Mouse (Mus musculus) gastrocnemius, postnatal 25 days (tissue): ENCODE measurements around the gene Ints14. TPM values are rescaled to one million over a fixed set of nuclear protein-coding genes. Genes with fewer than 3 reads are reported as not detected.
"Not testable (repeated sequence)": the region's sequence is repeated elsewhere in the genome, so short reads cannot be mapped to it uniquely, and the experiment has no call there.

Experiments used
- DNase-seq: peaks from one replicate; pipeline ENCODE4 v3.0.0; 2022
- total RNA-seq, 2 experiments: library from RNA; stranded (reverse); gene quantifications; 1 replicate in 1 of 2; 2 replicates in 1 of 2; pipeline ENCODE4 v1.2.3; 2021

Gene Ints14
- total RNA-seq, 2 experiments from 2014 or later, result 15.3 to 17.8 TPM

GRCm38 (mm10) chr9:64952055-64952454 lies 8.7 kb upstream of the Ints14 start:
- DNase-seq, result no peak

- no peak for DNase-seq
Observed at GRCm38 (mm10) chr9:64953190-64953589, 7.5 kb upstream of the Ints14 start.

GRCm38 (mm10) chr9:64956337-64956736 lies 4.4 kb upstream of the Ints14 start:
- DNase-seq, result no peak

- DNase-seq, result no peak
Observed at GRCm38 (mm10) chr9:64957276-64957675, 3.4 kb upstream of the Ints14 start.

GRCm38 (mm10) chr9:64960978-64961320 lies 244 bp downstream of the Ints14 start:
- DNase-seq, result no peak

- no peak for DNase-seq
Observed at GRCm38 (mm10) chr9:64980548-64980947, 19.8 kb downstream of the Ints14 start.

GRCm38 (mm10) chr9:64981904-64982303 lies 21.2 kb downstream of the Ints14 start:
- DNase-seq, result no peak

GRCm38 (mm10) chr9:64985037-64985794 lies 24.5 kb downstream of the Ints14 start:
- no peak for DNase-seq

- no peak for DNase-seq
Observed at GRCm38 (mm10) chr9:64985807-64986206, 25.1 kb downstream of the Ints14 start.

GRCm38 (mm10) chr9:64987651-64988050 lies 26.9 kb downstream of the Ints14 start:
- no peak for DNase-seq

- DNase-seq, result no peak
Observed at GRCm38 (mm10) chr9:64988443-64988842, 27.7 kb downstream of the Ints14 start.

GRCm38 (mm10) chr9:64990291-64990690 lies 29.6 kb downstream of the Ints14 start:
- no peak for DNase-seq

GRCm38 (mm10) chr9:64995464-64995863 lies 34.8 kb downstream of the Ints14 start:
- DNase-seq, result not testable (repeated sequence)

GRCm38 (mm10) chr9:65001481-65001880 lies 40.8 kb downstream of the Ints14 start:
- DNase-seq, result no peak

- peak; percentile 39 for DNase-seq
Observed at GRCm38 (mm10) chr9:65005737-65006136, 45.0 kb downstream of the Ints14 start.

- no peak for DNase-seq
Observed at GRCm38 (mm10) chr9:65010632-65011031, 49.9 kb downstream of the Ints14 start.

- DNase-seq, result no peak
Observed at GRCm38 (mm10) chr9:65011304-65011703, 50.6 kb downstream of the Ints14 start.

GRCm38 (mm10) chr9:65015461-65016222 lies 54.9 kb downstream of the Ints14 start:
- DNase-seq, result no peak

- DNase-seq, result no peak
Observed at GRCm38 (mm10) chr9:65016241-65016977, 55.7 kb downstream of the Ints14 start.

GRCm38 (mm10) chr9:65016978-65017827 lies 56.5 kb downstream of the Ints14 start:
- DNase-seq, result no peak

GRCm38 (mm10) chr9:65017896-65018295 lies 57.2 kb downstream of the Ints14 start:
- DNase-seq, result no peak

GRCm38 (mm10) chr9:65018588-65019121 lies 58.0 kb downstream of the Ints14 start:
- no peak for DNase-seq
